Mouse (Mus musculus): ENCODE measurements at regions not wholly inside any gene's neighbourhood (a gene's known extent, or its start where the extent isn't known, plus 50 kb on each side); places are given as distances from the start of the nearest gene placed in this dataset.

DNA sequence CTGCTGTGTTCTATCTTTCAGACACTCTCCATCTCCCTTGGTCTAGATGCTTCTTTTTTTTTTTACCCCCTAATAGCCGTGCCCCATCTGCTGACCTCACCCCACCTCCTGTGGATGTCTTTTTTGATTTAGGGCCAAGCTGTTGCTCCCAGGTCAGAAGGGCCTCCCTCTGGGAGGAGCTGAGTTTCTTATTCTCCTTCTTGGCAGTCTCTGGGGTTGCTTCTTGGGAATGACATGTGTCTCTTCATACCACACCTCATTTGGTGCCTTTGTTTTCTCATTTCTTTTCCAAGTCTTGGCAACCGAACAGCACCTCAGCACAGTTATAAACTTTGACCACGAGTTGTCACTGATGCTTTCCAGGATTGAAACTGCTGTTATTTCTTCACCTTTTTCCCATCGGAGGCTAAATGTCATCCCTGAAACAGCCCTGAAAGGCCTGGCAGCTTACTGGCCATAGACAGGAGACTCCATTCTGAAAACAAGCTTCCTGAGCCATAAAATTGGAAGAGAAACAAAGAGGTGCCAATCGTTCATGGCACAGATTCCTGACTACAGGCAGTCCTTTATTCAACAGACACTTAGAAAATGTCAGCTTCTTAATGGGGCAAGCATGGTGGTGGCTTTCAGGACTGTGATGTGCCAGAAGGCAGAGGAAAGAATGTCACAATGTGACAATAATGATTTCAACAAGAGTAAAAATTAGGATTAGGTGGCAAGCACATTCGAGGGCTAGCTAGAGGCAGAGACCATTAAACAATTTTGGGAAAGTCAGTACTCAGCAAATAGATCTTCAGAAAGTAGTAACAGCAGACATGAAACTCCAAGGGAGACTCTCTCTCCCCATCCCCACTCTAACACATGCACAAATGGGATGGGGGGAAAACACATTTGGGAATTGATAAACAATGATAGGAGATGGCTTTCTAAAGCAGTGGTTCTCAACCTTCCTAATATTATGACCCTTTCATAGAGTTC is 197.1 kb upstream of the Arrdc4 start:
- no peak for DNase-seq (ENCODE audit: low read depth, low spot score)

- no peak for DNase-seq (ENCODE audit: low read depth, low spot score)
Measured at GRCm38 (mm10) chr7:68930627-68931334, 181.7 kb upstream of the Arrdc4 start.

GRCm38 (mm10) chr7:68929669-68930068 is 180.6 kb upstream of the Arrdc4 start:
- DNase-seq (ENCODE audit: low read depth, low spot score): no peak

DNA sequence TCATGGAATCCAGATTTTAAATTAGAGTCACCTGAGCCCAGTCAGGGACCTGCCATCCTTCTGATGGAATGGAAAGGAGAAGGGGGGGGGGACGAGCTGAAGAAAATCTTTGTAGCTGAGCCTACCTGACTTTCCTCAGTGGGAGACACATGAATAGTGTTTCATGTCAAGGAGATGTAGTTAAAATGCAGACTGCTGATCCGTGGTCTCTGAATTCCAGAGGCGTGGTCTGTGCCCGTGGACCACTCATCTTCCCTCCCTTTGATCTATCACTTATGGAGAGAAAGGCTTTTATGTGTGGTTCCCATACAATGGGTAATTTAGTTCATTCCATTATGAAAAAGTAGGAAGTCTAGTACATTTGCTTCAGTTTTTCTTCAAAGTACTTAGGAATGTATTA is 176.6 kb upstream of the Arrdc4 start:
- DNase-seq (ENCODE audit: low read depth, low spot score): no peak

- no peak for DNase-seq (ENCODE audit: low read depth, low spot score)
Measured at GRCm38 (mm10) chr7:68918632-68919435, 169.8 kb upstream of the Arrdc4 start.

DNA sequence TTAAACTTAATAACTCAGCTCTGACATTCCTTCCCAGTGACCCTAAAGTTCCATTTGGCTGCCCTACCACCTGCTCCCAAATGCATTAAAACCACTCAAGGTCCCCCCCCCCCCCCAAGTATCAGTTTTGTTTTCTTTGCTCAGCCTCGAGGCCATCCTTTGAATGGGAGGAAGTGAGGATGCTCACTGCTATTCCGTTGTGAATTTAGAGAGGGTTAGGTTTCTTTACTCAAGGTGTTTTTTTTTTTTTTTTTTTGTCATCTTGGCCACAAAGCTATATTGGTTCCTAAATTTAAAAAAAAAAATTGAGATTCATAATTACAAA is 168.8 kb upstream of the Arrdc4 start:
- no peak for DNase-seq (ENCODE audit: low read depth, low spot score)

- DNase-seq (ENCODE audit: low read depth, low spot score): no peak
Measured at GRCm38 (mm10) chr7:68917137-68917875, 168.3 kb upstream of the Arrdc4 start.

- DNase-seq (ENCODE audit: low read depth, low spot score): no peak
Measured at GRCm38 (mm10) chr7:68915976-68916375, 166.9 kb upstream of the Arrdc4 start.

- no peak for DNase-seq (ENCODE audit: low read depth, low spot score)
Measured at GRCm38 (mm10) chr7:68914344-68914743, 165.3 kb upstream of the Arrdc4 start.

GRCm38 (mm10) chr7:68911989-68912655 is 163.1 kb upstream of the Arrdc4 start:
- DNase-seq (ENCODE audit: low read depth, low spot score): no peak

DNA sequence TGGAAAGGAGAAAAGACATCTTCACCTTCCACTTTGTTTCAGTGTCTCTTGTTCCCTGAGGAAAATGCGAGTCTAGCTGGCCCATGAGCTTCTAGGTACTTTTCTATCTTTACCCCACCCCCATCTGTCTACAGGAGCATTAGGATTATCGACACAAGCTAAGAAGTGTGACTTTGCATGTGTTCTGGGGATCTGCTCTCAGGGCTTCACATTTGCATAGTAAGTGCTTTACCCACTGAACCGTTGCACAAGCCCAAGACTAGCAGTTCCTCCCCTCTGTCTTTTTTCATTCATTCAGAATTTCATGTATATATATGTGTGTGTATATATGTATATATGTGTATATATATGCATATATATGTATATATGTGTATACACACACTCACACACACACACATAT is 162.5 kb upstream of the Arrdc4 start:
- DNase-seq (ENCODE audit: low read depth, low spot score): no peak

DNA sequence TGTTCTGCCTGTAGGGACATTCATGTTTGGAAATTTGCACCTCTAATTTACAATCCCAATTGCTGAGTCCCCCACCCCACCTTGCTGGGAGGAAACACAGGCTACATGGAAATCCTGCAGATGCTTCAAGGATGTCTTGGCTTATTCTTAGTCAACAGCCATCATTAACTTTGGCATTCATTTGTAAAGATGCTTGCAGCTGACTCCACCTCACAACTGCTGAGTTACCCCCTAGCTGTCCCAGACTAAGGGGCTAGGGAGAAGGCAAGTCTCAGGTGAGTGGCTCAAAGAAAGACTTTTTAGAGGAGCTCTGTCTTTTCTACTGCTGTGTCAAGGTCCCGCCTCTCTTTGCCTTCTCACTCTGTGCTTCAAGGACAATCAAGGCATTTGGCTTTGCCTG is 160.7 kb upstream of the Arrdc4 start:
- no peak for DNase-seq (ENCODE audit: low read depth, low spot score)

GRCm38 (mm10) chr7:68908401-68908834 is 159.4 kb upstream of the Arrdc4 start:
- no peak for DNase-seq (ENCODE audit: low read depth, low spot score)

GRCm38 (mm10) chr7:68907867-68908266 is 158.8 kb upstream of the Arrdc4 start:
- no peak for DNase-seq (ENCODE audit: low read depth, low spot score)

DNA sequence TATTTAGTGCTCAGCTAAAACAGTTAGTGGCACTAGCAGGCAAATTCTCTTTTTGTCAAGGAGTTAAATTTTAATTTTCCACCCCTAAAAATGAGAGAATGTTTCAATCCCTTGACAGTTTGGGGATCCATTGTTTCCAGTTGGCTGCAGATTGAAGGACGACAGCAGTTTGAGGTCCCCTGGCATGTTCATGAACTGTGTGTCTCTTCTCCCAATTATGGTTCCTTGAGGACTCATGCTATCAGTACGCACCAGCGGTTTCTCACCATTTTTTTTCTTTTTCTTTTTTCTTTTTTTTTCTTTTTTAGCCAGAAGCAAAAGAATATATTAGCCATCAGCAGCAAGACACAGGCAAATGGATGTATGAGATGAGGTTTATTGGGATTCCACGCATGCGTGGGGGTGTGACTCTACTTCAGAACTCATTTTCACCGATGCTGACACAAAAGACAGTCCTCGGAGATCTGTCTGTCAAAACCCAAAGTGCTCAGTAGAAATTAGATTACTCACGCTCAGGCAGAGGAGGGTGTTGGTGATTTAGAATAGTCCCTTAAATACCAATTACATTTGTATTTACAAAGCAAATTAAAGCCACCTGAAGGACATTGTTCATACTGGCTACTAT is 157.8 kb upstream of the Arrdc4 start:
- DNase-seq (ENCODE audit: low read depth, low spot score): no peak

- no peak for DNase-seq (ENCODE audit: low read depth, low spot score)
Measured at GRCm38 (mm10) chr7:68905793-68906192, 156.8 kb upstream of the Arrdc4 start.

GRCm38 (mm10) chr7:68886173-68886572 is 137.1 kb upstream of the Arrdc4 start:
- DNase-seq (ENCODE audit: low read depth, low spot score): no peak

GRCm38 (mm10) chr7:68873008-68873407 is 124.0 kb upstream of the Arrdc4 start:
- DNase-seq (ENCODE audit: low read depth, low spot score): peak; percentile 22

- no peak for DNase-seq (ENCODE audit: low read depth, low spot score)
Measured at GRCm38 (mm10) chr7:68864322-68865031, 115.4 kb upstream of the Arrdc4 start.
